Mouse (Mus musculus) heart, postnatal 4 days (tissue): ENCODE measurements around the gene Samd14. TPM values are rescaled to one million over a fixed set of nuclear protein-coding genes. Genes with fewer than 3 reads are reported as not detected.
"Not testable (repeated sequence)": the region's sequence is repeated elsewhere in the genome, so short reads cannot be mapped to it uniquely, and the experiment has no call there.

Experiments
- DNase-seq: peaks from one replicate; pipeline ENCODE4 v3.0.0; 2021
- total RNA-seq, 2 experiments: library from RNA; stranded (reverse); gene quantifications; 2 replicates each; pipeline ENCODE4 v1.2.3; 2021

The Samd14 gene
- total RNA-seq, 2 experiments from 2014 or later: 9.1 to 9.5 TPM

DNA sequence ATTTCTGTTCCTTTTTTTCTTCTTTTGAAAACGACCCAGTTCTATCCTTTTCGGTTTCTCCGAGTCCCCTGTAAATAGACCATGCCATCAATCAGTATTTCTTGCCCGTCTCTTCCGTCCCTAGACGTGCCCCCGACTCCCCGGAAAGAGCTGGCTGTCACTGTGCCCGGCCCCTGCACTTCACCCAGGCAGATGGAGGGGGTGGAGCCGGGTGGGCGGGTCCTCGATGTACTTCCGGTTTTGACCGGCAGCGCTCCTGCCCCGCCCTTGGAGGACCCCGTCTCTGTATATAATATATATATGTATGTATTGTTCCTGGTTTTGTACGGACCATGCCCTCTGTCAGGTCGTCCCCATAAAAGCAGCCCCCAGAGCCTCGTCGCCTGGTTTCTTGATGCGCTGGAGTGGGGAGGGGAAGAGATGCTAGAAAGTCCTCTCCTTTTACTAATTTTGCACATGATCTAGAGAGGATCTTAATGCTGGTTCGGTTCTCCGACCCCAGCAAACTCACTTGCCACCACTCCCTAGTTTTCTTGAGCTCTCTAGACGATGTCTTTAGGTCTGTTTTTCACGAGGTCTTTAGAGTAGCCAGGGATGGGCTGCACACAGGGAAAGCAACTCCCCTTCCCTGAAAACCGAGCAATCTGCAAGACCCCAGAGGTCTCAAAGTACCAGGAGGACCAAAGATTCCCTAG, 3.0 kb upstream of the Samd14 start:
- DNase-seq: peak; percentile 87

- DNase-seq: no peak
Measured at GRCm38 (mm10) chr11:95007418-95007817, 2.3 kb upstream of the Samd14 start.

GRCm38 (mm10) chr11:95008661-95009628, 734 bp upstream of the Samd14 start:
- DNase-seq: peak; percentile 71

DNA sequence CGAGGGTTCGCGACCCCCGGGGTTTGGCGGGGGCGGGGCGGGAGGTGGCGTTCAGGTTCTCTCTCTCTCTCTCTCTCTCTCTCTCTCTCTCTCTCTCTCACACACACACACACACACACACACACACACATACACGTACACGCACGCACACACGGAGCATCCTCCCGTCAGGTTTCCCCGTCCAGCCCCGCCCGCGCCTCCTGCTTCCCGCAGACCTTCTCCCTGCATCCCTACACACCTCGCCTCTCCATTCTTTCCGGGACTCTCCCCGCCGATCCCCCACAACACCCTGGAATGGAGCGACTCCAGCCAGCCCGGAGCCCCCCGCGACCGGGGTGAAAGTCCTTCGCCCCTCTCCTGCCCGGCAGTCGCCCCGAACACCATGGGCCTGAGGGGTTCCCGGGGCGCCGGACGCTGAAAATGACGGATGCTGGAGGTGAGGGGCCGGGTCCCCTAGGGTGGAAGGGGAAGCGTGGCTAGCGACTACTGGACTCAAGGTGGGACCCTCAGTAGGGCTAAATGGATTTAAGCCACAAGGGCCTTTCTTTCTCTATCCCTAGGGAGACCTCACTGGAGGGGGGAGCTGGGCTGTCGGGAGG, 561 bp downstream of the Samd14 start:
- DNase-seq: peak; percentile 45

DNA sequence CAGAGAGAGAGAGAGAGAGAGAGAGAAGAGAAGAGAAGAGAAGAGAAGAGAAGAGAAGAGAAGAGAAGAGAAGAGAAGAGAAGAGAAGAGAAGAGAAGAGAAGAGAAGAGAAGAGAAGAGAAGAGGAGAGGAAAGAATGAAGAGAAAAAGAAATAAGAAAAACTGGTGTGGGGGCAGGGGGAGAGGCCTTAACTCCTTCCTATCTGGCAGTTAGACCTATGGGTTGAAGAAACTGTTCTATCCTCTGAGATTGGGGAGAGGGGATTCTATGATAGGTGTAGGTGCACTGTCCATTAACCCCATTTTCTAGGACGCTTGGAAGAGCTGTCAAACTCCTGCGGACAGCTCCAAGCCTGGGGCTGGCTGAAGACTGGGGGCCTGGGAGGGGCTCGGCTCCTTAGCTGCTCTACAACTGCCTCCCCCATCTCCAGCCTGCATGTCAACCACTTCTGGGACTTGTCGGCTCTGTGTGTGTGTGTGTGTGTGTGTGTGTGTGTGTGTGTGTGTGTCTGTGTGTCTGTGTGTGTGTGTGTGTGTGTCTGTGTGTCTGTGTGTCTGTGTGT, 1.2 kb downstream of the Samd14 start:
- not testable (repeated sequence) for DNase-seq

DNA sequence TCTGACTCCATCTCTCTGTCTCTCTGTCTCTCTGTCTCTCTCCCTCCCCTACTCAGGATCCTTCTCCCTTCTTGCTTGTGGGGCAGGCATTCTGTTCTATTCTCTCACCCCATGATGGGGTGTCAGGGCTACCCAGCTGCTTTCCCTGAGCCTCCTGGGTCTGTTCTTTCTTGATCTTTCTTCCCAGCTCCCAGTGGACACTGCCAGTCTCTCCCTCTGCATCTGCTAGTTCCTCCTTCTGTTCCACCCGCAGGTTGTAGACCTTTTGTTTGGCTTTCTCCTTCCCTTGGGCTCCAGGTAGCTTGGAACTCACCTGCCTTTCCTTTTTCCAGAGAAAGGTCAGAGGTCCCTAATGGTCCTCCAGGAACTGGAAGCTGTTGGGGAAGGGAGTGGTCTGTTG, 1.7 kb downstream of the Samd14 start:
- DNase-seq: no peak

DNA sequence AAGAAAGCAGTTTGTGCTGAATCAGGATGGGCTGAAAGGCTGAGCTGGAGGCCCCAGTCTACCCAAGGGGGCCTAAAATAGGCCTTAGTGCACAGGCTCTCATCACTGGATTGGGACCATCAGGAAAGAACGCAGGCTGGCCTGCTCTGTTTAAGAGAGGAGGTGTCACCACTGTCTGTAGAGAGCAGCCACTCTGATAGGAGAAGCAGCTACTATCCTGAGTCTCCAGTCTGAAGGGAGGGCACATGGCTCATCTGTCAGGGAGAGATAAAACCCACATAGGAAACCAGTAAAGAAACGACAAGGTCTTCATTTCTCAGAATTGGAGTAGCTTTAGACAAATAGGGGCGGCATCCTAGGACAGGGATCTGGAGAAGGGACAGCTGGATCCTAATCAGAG, 2.4 kb downstream of the Samd14 start:
- DNase-seq: no peak

GRCm38 (mm10) chr11:95012487-95012886, 2.8 kb downstream of the Samd14 start:
- no peak for DNase-seq

- DNase-seq: no peak
Measured at GRCm38 (mm10) chr11:95015484-95015883, 5.8 kb downstream of the Samd14 start.

DNA sequence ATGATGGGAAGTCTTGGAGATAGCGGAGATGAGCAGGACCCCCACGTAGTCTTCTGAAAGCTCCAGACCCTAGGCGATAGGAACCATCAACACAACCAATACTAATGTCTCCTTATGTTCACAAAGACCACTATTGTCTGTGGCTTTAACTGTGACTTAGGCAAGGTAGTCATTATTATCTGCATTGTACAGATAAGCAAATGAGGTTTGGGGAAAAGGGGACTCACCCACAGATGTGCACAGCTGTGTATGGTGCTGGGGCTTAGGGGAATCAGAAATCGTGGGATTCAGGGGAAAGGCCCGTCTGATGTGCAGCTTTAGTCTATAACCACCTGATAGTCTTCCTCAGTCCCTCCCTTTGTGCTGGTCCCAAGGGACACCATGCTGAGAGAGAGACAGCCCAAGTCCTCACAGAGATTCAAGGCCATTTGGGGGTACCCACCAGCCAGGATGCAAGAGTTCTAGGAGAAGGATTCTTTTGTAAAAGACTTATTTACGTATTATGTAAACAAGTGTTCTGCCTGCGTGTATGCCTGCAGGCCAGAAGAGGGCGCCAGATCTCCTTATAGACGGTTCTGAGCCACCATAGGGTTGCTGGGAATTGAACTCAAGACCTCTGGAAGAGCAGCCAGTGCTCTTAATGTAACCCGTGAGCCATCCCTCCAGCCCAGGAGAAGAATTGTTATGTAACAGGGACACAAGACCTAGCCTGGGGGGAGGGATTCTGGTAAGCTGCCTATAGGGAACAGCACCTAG, 12.7 kb downstream of the Samd14 start:
- DNase-seq: no peak

- no peak for DNase-seq
Measured at GRCm38 (mm10) chr11:95023481-95023880, 13.8 kb downstream of the Samd14 start.

DNA sequence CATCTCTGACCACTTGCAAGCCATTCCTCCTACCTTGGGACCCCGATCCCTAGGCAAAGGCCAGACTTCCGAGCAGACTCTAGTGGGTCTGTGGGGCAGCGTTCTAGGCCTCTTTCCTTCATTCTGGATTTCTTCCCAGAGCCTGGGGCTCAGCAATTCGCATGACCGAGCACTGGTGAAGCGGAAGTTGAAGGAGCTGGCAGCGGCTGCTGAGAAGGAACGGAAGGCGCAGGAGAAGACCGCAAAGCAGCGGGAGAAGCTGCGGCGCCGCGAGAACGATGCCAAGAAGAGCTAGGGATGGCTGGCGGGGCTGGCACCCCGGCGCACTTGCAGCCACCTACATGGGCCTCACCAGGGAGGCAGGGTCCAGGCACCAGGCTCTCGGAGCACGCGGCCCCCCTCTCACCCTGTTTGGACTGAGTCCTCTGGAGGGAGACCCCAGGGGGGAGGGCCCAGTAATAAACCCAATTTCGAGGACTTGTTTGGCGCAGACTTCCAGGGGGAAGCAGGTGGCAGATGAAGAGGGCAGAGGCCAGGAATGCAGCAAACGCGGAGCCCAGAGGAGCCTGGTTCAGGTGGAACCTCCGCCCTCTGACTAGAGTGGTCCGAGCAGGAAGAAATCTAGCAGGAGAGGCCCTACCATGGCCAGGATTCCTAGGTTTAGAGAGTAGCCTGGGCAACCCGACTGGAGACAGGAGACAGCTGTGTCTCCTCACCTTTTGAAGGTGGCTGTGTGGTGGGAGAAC, 14.9 kb downstream of the Samd14 start:
- no peak for DNase-seq

DNA sequence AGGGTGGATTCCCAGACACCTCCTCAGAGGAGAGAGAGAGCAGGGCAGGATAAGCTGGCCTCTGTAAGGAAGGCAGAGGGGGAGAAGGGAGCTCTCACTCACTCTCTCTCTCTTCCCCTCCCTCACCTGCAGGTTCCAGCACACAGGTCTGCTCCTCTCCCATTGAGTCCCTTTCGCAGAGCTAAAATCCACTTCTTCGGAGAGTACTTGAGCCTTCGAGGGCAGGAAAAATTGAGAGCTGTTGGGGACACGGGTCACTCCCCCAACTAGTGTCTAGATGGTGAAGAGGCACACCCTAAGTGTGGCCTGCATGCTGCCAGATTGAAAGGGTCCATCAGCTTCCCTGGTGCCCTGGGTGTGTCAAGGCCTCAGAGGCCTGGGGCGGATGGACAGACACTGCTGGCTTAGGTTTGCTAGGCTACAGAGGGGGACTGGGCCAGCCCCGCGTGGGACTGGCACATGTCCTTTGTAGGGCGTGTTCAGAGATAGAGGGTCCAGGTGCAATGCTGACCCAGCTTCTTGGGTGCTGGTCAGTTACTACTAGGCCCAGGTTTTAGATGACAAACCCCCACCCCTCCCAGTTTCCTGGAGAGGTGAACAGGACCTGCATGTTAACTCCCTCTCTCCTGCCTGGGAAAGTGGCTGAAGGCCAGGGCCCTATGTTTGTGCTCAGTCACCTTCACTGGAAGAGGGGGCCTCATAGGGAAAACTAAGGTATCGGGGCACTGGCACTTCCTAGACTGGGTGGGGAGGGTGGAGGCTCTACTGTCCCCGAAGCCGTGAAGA, 15.7 kb downstream of the Samd14 start:
- DNase-seq: no peak

GRCm38 (mm10) chr11:95026090-95026542, 16.4 kb downstream of the Samd14 start:
- no peak for DNase-seq

DNA sequence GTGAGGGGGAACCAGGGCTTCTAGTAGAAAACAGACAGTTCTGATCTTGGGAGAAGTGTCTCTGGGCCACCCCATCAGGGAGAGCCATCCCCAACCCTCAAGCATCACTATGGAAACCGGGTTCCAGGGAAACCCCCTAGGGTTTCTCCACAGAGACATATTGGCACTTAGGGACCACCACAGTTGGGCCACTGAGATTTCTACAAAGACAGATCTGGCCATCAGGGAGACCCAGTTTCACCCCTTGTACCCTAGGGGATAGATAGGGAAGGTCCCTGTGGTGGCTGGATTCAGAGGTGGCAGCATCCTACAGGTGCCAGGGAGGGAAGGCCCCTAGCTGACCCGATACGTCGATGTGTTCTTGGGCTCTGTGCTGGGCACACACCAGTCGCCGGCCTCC, 17.2 kb downstream of the Samd14 start:
- no peak for DNase-seq

DNA sequence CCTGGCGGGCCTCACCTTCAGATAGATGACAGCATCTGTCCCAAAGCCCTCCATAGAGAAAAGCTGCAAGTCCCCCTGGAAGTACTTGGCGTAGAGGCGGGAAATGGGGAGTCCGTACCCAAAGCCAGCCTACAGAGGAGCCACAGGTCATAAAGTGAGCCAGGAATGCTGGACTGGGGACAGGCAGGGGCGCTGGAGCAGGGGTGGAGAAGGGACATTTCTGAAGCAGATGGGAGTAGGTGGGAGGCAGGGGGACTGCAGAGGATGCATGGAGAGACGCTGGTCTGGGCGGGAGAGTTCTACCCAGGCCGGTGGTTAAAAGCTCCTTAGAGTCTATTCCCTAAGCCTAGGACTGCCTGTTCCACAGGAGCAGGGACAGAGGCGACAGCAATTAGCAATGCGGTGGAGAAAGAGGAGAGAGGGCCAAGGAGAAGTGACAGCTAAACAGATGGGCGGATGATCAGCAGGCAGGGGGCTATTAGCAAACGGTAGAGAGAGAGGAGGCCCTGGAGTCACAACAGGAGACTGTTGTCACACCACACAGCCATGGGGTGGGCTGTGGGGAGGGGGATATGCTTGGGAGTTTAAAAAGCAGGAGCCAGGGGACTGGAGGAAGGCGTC, 18.3 kb downstream of the Samd14 start:
- no peak for DNase-seq

DNA sequence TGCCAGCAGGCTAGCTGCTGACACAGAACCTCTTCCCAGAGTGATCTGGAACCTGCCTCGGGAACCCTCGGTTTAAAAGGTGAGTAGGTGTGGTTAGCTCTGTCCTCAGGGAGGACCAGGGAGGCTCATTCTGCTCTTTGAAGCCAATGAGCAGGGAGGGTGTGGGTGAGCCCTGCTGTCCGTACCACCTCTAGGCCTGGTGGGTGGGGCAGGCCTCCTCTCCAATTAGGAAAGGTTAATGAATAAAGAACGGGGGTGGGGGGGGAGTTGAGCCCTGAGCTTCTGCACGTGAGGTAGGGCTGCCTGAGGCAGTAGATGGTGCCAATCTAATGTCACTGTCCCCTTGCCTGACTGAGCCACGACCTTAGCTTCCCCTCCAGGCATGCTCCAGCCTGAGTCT, 23.3 kb downstream of the Samd14 start:
- DNase-seq: no peak

- DNase-seq: no peak
Measured at GRCm38 (mm10) chr11:95033617-95034016, 23.9 kb downstream of the Samd14 start.

DNA sequence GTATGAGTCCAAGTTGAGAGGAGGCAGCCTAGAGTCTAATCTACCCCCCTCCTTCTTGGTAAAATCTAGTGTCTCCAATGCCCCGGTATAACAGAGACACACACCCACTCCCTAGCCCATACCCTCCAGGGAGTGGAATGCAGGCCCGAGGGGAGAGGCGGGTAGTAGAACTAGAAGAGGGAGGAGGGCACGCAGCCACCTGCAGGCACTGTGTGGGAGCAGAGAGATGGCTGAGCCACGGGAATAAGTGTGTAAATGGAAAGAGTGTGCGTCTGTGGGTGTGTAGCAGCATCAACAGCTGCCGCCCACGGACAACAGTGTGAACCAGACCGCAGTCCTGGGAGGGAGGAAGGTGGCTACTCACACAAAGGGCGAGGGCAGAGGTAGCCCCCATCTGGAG, 25.2 kb downstream of the Samd14 start:
- no peak for DNase-seq

- DNase-seq: no peak
Measured at GRCm38 (mm10) chr11:95036521-95036920, 26.8 kb downstream of the Samd14 start.
